Mouse (Mus musculus) lung, postnatal 4 days (tissue): Measurements from ENCODE around the gene Hivep3.

ENCODE experiments used
- DNase-seq, 2 experiments: peaks; one replicate each; pipeline ENCODE4 v3.0.0; 2021

The Hivep3 gene

GRCm38 (mm10) chr4:120063353-120064124 lies 330.0 kb downstream of the Hivep3 start:
- DNase-seq = no peak

DNA sequence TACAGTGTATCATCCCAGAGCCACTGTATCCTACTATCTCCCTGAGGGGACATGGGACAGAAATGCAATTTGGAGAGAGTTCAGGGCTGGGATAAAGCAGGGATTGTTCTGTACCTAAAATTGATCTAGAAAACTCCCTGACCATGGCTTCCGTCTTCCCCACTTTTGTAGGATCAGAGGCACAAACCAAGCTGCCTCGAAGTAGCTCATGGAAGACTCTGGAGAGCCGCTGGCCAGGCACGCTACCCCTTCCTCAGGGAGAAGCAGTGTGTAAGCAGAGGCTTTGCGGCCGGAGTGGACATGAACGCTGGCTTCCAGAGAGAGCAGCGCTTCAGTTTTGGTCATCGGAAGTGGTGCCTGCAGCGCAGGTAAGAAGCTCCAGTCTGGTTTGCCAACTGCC lies 331.1 kb downstream of the Hivep3 start, which contains the start of gene AL607142.1:
TSS of gene AL607142.1 (plus strand) at position 301 of the 400 bp plus-strand sequence.
- DNase-seq = peak in 1 of 2 experiments; percentile 6

DNA sequence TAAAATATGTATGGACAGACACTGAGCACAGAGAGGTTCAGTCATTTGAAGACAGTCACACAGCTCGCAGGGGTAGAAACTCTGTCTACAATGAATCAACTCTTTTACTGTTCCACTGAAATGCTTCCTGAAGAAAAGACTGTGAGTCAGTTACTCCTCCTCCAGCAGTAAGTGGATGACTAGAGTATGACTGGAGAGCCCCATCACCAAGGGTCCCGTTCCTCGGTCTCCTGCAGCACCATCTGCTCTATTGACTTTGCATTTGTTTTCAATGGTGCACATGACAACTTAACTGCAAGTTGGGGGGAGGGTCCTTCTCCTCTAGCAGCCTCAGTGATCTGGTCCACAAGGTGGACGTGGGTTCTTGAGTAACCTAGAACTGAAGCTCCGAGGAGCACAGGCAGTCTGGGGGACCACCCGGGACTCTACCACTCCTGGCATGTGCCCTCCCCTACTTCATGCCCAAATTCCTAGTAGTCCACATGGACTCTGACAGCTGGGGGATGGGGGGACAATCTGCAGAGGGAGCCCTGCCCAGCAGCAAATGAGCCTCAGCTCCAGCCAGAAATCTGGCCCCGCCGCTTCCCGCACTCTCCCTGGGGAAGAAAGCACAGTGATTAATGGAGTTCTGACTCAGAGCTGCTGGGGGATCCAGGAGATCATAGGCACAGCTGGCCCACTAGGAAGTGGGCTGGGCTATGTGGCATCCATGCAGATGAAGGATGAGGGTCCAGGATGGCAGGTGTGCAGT lies 333.4 kb downstream of the Hivep3 start:
- DNase-seq = peak in 1 of 2 experiments; percentile 21

DNA sequence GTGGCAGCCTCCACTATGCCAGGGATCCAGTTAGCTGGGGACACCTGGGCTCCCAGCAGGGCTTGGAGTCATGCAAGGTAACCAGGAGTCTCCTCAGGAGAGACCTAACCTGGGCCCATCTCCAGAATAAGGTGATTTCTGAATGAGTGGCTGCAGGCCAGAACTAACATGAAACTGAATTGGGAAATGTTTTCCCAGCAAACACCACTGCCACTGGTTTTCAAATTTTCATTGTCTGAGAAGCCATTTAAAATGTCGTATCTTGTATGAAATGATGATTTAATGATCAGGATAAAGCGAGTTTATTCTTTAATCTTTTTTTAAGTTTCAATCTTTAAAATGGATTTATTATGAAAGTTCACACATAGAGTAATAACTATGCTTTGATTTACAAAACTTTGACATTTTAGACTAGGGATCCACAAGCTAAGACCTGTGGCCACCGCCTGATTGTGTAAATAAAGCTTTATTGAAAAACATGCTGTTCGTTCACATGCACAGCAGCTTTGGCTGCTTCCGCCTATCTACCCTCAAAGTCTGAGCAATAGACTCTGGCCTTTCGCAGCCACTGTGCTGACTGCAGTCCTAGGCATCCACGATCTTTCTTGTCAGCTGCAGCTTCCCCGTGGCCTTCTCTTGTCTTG lies 334.1 kb downstream of the Hivep3 start:
- DNase-seq = peak in 1 of 2 experiments; percentile 9

DNA sequence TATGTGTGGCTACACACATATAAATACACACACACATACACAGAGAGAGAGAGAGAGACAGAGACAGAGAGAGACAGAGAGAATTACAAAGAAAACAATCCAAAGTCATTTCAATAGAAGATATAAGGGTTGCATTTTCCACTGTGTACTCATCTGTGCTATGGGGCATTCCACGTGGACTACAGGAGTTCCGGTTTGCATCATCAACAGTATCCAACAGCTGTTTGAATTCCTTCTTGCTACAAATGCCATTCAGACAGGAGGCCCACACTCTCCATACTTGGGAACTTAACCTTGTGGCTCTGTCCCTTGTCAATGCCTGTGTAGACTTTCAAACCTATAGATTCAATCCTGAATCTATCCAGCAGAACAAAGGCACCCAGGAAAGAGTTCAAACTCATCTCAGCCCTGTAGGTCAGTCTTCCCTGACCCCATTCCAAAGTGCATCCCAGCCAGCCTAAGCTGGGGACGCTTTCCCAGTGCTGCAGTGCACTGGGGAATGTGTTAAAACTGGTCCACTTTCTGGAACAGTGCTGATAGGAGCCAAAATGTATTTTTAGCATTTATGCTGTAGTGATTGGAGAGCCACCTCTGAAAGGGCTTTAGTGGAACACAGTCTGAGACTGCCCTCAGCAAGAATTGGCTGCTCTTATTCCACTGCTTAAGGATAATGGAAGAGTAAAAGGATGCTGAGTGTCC lies 335.4 kb downstream of the Hivep3 start:
- DNase-seq = peak in 1 of 2 experiments; percentile 16

- peak in 1 of 2 experiments; percentile 9 for DNase-seq
Observed at GRCm38 (mm10) chr4:120069582-120069980, 336.0 kb downstream of the Hivep3 start.

DNA sequence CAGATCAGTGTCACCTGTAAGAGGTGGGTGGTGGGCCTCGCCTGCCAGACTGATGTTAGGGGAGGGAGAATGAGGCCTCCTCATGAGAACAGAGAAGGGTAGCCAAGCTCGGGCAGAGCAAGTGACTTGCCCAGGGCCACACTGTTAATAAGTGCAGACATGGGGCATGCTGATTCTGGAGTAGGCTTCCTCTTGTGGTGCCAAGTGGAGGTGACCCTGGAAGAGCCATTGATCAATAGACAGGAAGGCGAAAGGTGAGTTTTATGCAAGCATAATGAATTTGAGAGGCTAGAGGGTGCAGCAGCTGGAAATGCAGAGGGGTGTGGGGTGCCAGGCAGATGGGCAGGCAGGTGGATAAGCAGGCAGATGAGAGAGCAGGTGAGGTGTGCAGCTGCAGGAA lies 337.8 kb downstream of the Hivep3 start:
- no peak for DNase-seq

DNA sequence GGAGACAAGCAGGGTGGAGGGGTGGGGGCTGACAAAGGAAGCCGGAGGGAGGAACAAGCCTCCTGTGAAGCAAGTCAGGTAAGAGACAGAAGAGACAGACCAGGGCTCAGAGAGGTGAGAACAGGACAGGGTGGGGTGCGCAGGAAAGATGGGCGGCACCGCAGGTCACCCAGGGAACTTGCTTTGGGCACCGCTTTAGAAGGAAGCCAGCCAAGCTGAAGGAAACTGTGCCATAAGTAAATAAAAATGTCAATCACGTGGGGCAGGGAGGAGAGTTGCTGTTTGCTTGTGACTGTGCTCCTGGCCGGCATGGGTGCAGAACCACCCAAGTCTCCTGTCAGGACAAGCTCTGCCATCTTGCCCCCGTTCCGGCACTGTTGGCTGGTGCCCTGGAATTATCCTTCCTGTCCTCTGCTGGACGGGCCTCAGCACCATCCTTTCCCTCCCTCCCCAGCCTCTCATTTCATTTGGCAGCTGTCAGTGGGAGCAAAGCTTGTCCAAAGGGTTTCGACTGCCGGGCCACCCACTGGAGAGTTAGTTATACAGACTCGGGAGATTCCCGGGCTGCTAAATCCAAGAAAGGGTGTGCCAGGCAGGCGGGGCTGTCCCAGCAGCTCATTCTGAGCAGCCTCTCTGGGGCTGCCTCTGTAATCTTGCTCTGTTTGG lies 338.4 kb downstream of the Hivep3 start:
- DNase-seq = peak; percentile 34 to 67

DNA sequence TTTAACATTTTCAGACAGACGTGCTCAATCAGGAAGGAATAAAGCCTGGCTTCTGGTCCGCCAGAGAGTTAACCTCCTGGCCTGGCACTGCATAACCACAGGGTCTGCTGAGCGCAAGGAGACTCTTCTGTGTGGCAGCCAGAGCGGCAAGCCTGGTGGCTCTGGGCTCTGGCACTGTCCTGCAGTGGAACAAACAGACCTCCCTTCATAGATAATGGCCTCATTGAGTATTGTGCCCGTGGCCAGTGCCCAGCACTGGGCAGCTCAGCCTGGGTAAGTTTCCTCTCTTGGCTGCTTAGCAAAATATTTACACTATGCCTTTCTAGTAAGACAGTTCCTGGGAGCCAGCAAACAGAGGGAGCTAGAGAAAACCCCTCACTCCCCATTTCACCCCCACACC lies 340.5 kb downstream of the Hivep3 start:
- no peak for DNase-seq

- DNase-seq = peak in 1 of 2 experiments; percentile 8
Observed at GRCm38 (mm10) chr4:120077322-120077721, 343.7 kb downstream of the Hivep3 start.

- DNase-seq = peak in 1 of 2 experiments; percentile 13
Observed at GRCm38 (mm10) chr4:120082527-120082926, 348.9 kb downstream of the Hivep3 start.

GRCm38 (mm10) chr4:120083700-120084099 lies 350.1 kb downstream of the Hivep3 start:
- no peak for DNase-seq

DNA sequence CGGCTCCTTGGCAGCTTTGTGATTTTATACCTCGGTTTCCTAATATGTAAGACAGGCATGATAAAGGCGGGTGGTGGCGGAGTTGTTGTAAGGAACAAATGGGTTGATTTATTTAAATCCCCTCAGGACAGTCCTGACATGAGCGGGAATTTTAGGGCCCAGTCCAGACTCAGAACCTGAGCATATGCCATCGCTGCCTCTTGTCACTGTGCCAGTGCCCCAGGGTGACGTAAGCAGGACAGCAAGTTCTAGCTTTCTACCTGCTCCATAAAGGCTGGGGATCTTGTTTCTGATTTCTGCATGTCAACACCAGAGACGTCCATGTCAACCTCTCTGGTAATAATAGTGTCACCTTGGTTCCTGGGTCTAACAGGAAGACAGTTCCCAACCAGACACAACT lies 356.0 kb downstream of the Hivep3 start:
- no peak for DNase-seq

DNA sequence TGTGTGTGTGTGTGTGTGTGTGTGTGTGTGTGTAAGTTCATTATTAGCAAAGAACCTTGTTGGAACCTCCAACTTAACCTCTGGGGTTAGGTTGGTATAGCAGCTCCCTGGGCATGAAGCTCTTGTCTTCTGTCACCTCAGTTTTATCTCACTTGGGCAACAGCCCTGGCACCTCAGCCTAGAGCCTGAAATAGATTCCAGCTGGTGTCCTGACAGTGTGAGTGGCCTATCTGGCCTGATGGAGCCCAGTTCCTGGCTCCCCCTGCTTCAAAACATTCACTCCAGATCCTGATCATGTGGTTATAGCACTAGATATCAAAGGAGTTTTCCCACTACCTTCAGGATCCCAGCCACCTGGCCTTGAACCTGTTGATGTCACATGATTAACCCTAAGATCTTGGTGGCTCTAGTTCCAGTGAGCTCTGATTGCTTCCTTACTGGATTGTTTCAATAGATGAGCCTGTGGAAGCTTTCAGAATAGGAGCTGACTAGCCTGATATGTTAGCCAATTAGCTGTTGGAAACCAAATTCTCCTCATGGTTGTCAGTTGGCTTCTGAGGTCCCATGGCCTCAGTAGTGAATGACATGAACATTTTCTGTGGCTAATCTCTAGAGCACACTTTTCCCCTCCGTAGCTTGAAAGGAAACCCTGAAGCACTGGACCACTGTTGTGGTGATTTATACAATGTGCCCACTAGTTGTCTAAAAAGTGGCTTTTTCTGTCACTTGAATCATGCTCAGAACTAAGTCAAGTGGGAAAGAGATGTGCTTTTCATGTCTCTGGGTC lies 358.6 kb downstream of the Hivep3 start:
- DNase-seq = peak; percentile 37 to 86

DNA sequence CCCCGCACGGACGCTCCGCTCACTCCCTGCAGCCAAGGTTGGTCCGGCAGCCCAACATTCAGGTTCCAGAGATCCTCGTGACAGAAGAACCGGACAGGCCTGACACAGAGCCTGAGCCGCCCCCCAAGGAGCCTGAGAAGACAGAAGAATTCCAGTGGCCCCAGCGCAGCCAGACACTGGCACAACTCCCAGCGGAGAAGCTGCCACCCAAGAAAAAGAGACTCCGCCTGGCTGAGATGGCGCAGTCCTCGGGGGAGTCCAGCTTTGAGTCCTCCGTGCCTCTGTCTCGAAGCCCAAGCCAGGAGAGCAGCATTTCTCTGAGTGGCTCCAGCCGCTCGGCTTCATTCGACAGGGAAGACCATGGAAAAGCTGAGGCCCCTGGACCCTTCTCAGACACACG lies 363.4 kb downstream of the Hivep3 start:
- DNase-seq = peak in 1 of 2 experiments; percentile 62

DNA sequence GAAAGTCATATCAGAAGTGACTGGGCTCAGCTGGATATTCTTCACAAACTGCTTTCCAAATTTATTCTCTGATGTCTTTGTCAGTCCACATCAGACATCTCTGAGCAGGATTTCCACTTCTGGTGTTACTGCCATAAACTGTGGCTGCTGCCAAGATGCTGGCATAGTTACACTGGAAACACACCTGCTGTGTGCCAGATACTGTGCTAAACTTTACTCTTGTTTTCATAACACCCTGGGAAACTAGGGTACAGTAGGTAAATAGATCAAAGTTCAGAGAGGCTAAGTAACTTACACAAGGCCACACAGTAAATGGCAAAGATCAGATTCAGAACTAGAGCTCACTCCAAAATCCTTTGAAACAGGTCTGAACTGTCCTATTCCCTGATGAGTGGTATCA lies 367.6 kb downstream of the Hivep3 start:
- DNase-seq = no peak

GRCm38 (mm10) chr4:120104599-120104998 lies 371.0 kb downstream of the Hivep3 start:
- peak; percentile 62 to 76 for DNase-seq

DNA sequence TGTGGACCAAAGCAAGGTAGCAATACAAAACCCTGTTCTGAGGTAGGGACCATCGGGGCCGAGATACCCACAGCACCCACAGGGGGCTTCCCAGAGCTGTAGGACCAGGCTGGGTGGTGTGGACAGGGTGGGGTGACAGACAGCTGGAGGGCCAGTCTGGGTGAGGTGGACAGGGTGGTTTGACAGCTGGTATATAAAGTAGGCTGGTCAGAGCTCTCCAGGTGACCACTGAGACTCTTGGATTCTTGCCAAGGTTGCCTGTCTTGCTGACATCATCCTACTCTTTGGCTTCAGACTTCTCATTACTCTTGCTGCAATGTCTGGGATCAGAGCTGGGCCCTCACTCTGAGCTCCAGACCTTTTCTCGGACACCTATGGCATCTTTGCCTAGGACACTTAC lies 372.8 kb downstream of the Hivep3 start:
- DNase-seq = peak in 1 of 2 experiments; percentile 13

- DNase-seq = peak in 1 of 2 experiments; percentile 15
Observed at GRCm38 (mm10) chr4:120107787-120108186, 374.2 kb downstream of the Hivep3 start.

DNA sequence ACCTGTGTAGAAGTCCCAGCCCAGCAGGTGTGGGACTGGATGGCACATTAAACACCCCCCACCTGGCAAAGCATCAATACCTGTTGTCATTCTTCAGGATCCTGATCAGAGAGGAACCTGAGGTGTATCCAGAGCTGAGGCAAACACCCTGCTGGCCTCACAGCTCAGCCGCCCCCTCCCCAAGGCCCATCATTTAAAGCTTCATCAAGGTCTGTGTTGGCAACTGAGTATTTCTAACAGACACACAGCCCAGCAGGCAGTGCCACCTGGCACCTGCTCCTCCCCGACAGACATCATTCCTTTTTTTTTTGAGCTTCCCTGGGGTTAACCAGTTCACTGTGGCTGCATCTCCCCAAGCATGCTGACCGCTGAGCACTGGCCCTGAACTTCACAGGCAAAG lies 381.9 kb downstream of the Hivep3 start:
- no peak for DNase-seq

- DNase-seq = no peak
Observed at GRCm38 (mm10) chr4:120116312-120116711, 382.7 kb downstream of the Hivep3 start.
